Mouse (Mus musculus) bone marrow, adult 2 months (tissue): ENCODE measurements at regions not wholly inside any gene's neighbourhood (a gene's known extent, or its start where the extent isn't known, plus 50 kb on each side); places are given as distances from the start of the nearest gene placed in this dataset.

Source experiments
- CTCF ChIP-seq: fragments of 200-500 bp; IDR thresholded peaks from 2 replicates; pipeline ENCODE4 v1.5.1; 2011; ENCODE audit warnings: low read length, control low read depth; ENCODE audit not compliant: control insufficient read depth, insufficient read depth
- POLR2A ChIP-seq: fragments of 200-500 bp; IDR thresholded peaks from 2 replicates; pipeline ENCODE4 v1.6.1; 2011; ENCODE audit warnings: low read depth, mild to moderate bottlenecking, control low read depth, low read length, borderline replicate concordance; ENCODE audit not compliant: control insufficient read depth

- TF ChIP-seq CTCF (no peak), POLR2A (no peak)
These were observed 86.6 kb upstream of the Hmcn1 start for GRCm38 (mm10) chr1:151079614-151080360.
